Mouse (Mus musculus) ovary, postnatal 36 days (tissue): ENCODE results near the gene Fmn2.

Experiments used
- DNase-seq: peaks from one replicate; pipeline ENCODE4 v3.0.0; 2022; ENCODE audit warnings: low spot score, mixed read lengths

Gene Fmn2

DNA sequence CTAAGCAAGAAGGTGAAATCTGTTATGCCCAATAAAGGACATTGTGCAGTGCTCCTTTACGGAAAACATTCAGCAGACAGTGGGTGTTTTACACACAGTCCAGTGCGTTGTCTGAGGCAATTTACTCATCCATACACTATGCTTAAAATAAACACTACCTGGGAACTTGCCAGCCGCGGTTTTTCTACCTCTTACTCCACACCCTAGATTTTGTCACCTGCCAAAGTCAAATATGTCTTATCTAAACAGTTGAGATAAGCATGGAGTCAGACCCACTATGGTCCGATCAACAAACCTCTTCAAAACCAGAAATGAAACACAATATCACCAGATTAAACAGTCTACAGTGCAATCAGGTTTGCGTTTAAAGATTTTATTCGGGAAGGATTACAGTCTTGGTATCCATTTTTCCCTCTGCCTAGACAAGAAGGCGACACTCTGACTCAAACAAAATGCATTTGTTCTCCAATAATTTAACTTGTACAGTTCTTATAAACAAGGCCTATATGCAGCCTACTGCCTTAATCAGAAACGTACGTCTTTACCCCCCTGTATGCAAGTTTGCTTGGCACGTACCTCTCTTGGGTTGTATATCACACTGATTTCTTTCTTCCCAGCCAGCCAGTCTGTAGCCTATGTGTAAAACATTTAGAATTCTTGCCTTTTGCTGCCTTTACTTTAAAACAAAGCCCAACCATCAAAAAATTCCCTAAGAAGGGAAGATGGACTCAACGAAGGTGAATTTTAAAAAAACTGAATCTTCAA, 158.0 kb downstream of the Fmn2 start:
- no peak for DNase-seq

DNA sequence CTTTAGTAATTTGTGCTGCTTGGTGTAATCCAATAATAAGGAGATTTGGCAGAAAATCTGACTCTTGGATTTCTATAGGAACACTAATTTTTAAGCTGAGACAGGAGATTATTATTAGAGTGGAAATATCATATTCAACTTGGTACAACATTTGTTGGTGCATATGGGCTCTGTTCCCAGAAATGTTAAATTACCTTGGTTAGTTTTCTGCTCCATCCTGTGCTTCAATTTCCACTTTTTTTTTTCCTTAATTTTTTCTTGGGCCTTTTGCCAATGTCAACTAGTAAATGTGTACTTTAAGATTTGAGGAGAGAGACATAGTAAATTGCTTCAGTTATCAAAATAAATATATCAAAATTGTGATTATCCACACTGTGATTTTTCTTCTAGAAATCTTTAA, 163.5 kb downstream of the Fmn2 start:
- DNase-seq = no peak

DNA sequence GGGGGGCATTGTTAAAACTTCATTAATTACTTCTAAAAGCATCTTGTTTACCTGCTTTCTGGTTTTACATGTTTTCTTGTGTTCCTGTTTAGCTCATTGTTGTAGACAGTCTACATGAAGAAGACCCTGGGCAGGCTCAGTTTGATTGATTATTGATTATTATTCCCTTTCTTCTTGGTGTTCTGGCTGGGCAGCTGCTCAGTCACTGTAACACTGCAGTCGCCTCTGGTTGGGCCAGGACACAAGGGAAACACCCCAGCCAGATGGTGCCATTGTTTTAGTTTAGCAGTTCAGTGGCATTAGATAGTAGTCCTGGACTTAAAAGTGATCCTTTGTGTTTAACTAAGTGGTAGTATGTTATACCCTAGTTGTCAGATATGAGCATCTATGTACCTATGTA, 167.5 kb downstream of the Fmn2 start:
- DNase-seq = no peak

DNA sequence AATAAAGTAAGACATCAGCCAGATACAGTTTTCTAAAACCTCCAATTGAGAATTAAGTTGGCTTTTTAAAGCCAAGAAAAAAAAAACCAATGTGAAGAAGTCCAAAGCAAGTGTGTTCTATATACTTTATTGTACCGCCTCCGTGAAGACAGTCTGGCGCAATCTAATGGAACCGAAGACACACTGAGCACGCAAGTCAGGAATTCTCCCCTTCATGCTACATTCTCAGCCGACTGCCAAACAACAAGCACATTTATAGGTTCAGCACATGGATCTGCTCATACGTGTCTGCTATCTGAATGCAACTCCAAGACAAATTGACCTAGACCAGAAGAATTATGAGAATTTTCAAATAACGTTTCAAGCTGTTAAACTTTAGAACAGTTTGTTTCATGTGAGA, 169.2 kb downstream of the Fmn2 start:
- DNase-seq = no peak

DNA sequence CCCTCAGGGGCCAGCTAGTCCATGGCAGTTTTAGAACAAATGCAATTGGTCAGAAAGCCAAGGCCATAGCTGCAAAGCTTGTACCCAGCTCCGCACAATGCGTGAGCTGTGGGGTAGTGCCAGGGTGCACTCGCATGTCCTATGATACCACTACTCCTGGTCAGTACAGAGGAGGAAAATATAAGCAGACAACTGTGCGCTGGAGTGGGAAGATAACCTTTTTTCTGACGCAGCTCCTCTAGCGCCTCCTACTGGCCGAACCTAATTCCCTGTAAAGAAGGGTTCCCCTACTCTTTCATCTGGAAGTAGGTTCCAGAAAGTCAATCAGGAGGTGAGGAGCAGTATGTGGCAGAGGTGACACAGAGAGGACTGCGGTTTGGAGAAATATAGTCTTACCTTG, 173.0 kb downstream of the Fmn2 start:
- DNase-seq = no peak

DNA sequence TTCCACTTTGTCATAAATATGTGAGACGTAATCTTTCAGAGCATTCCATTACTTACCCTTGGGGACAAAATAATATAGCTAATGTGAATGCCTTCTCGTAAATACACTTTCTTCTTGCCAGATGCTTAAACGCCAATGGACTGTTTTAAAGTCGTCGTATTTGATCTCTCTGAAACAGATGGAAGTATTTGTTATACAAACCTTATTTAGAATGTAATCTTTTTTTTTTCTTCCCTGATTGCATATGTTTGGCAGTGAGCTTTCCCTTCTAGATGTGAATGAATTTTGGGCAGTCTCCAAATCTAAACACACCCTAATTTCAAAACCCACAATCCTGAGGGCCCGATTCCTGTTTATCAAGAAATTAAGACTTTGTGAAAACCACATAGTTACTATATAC, 173.7 kb downstream of the Fmn2 start:
- DNase-seq = no peak

DNA sequence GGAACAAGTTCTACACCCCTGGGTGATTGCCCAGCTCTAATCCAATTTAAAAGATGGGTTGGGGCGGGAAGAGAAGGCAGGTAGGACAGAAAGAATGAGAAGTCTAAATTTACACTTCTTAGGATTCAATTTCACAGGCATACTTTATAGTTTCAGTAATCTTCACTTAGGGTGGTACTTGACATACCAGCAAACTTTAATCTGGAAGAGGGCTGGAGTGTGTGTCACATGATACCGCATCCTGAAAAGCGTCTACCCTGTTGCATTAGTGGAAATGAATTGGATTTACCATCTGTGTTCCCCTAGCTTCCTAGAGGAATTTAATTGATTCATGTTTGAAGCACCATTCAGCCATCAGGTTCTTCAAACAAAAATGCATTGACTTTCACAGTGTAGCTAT, 174.6 kb downstream of the Fmn2 start:
- no peak for DNase-seq

DNA sequence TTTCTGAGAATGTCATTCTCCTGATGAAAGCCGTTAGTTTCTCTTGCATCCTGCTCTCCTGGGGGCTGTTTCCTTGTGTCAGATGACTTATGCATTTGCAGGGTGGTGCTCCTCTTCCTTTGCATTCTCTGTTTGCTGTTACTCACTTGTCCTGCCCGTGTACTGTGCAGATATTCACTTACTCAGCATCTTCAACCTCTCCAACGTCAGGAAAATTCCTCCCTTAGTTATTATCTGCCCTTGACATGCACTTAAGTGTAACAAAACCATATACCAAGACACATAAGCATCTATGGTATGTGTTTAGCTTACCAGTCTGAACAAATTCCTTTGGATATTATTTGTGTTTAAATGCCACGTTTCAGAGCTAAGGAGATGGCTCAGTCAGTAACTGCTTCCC, 175.6 kb downstream of the Fmn2 start:
- DNase-seq = no peak

DNA sequence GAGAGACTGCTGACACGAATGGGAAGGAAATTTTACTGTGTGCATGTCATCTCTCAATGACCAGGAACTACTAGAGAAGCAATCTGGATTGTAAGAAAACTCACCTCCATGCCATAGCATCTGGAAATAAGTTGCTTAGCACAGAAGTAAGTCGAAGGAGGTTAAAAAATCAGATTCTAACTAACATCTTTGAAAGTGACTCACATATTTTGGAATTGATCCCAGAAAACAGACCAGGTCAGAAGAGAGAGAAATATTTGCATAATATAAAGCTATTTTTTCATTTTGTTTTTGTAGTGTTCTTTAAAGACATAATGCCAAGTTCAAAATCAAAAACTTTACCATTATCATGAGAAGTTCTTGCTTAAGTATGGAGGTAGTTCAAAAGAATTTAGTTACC, 187.7 kb downstream of the Fmn2 start:
- no peak for DNase-seq

DNA sequence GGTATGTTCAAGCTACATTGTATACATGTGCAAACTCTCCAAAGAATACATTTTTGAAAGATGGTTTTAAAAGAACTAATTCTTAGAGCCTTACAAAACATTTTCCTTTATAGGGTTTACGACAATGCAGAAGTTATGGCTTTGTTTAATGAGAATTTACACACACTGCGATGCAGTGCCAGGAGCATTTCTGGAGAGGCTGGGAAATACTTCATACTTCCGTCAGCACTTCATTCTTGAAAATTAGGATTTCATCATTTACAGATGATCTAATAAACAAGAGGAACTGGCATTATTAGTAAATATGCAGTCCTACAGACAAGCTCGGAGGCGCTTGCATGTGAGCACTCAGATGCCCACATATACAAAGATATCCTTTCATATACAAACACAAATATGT, 199.2 kb downstream of the Fmn2 start:
- no peak for DNase-seq

DNA sequence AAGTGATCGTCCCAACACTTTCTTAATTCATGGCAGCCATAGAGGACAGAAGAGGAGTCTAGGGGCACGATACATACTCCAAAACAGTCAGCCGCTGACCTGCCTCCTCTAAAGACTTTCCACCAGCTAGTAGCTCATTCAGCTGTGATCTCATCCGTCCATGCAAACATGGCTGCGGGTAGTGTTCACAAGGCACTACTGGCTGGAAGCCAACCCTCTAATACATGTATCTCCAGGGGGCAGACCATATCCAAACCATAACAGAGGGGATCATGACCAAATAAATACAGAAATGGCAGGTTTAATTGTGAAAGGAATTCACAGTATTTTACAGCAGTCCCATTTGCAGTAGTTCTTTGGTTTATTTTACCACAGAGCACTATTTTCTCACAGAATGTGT, 200.2 kb downstream of the Fmn2 start:
- DNase-seq = no peak

DNA sequence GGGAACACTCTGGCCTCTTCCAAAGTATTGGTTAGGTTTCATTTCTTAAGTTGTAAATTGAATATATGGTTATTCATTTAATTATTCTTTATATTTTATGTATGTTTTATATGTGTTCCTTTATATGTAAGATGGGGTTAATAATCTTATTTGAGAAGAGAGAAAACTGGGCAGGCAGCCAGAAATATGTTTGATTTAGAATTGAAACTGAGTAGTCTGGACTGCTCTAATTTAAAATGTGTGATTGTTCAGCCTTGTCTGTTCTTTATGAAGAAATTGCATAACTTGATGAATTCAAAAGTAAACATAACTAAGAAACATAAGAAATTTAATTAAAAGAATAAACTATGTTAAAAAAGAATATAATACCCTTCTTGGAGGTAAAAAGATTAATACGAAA, 202.3 kb downstream of the Fmn2 start:
- DNase-seq = no peak

DNA sequence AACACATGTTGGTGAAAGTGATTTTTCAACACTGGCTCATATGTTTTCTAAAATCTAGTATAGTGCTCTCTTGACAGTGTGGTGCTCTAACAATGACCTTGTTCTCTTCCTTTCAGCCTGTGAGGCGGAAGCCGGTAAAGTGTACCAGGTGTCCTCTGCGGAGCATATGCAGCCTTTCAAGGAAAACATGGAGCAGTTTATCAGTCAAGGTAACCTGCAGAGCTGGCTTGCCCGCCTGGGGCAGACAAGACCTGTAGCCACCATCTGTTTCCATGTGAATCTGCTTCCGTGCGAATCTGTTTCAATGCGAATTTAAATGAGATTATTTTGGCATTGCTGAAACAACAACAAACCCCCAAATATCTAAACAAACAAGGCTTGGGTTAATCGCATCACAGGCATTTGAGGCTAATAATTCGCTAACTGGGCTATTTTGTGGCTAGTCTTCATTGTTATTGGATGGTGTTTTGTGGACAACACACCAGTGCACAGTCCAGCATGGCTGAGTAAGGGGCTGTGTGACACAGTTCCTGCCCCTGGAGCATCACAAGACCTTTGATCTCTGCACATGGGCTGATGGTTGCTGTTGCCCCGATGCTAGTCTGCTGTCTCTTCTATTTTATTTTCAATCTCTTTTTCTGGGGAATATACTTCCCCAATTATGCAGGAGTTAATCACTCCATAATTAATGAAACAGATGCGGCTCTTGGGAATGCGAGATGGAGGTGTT, 218.3 kb downstream of the Fmn2 start:
- DNase-seq = no peak

DNA sequence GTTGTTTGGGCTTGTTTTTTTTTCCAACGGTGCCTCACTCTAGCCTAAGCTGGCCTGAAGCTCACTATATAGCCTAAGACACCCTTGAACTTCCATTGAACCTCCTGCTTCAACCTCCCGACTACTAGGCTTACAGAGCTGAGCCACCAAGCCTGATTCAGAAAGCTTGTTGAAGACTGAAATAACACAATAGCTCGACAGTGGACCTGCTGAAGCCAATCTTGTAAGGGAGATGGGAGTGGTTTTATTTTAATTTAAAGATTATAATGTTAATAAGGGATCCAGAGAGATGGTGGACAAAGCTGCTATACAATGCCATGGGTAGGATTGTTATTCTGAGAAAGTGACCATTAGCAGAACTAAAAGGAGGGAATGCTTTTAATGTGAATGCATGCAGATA, 227.1 kb downstream of the Fmn2 start:
- DNase-seq = no peak

DNA sequence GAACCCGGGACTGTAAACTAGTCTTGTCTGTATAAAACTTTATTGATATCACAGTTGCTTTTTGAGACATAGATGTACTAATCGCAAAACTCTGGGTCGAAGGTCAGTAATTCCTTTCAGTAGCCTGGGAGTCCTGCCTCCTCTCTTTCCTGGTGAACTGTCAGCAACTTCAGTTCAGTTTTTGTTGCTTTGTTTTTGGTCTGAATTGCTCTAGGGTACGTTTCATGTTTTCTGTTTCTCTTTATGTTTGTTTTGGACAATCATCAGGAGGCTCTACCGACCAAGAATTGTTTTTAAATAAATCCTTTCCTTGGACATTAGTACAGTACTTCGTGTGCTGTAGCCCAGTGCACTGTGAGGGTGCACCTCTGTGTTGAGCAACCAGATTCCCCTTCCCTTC, 231.1 kb downstream of the Fmn2 start:
- no peak for DNase-seq

DNA sequence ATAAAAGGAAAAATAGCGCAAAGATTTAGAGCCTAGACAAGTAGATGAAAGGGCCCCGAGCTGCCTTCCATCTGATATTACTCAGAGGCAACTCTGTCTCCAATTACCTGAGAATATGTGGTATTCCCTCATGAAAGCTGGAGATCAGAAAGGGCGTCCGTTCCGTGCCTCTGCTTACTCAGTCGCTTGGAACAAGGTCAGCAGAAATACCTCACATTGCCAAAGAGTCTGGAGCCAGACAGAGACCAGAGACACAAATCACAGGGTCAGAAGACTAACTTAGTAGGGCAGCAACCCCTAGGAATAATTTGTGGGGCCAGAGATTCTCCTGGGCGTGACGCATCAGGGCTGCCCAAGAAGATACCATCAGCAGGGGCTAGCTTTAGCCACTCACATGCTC, 237.3 kb downstream of the Fmn2 start:
- DNase-seq = no peak

DNA sequence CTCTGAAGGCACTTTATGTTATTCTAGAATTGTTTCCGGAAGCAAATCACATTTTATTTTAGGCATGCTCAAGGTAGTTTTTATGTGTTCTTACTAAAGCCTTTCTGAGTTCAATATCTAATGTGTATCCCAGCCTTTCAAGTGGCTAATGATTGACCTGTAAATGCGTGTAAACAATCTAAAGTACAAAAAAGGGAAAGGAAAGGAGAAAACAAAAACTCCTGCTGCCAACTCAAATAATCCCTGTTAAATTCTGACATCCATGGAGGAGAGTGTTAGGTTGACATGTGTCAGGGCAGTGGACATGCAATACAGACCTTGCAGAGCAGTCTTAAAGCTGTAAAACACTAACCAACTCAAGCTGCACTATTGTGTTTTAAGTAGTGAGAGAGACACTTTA, 241.0 kb downstream of the Fmn2 start:
- no peak for DNase-seq

DNA sequence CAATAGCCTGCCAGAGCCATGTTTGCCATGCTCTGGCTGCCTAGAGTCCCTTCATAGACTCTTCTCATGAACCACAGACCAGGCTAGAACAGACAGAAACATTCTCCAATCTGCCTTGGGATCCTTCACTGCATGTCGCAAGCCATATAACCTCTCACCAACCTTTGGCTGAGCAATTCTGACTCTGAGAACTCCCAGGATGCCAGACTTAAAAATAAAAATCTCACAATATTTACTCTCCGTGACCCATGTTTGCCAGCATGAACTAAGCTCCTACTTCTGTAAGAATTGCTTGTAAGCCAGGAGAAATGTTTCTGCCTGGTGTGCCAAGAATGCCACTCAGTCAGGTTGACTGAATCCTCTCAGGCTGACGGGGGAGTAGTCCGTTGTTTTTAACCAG, 246.9 kb downstream of the Fmn2 start:
- DNase-seq = no peak

DNA sequence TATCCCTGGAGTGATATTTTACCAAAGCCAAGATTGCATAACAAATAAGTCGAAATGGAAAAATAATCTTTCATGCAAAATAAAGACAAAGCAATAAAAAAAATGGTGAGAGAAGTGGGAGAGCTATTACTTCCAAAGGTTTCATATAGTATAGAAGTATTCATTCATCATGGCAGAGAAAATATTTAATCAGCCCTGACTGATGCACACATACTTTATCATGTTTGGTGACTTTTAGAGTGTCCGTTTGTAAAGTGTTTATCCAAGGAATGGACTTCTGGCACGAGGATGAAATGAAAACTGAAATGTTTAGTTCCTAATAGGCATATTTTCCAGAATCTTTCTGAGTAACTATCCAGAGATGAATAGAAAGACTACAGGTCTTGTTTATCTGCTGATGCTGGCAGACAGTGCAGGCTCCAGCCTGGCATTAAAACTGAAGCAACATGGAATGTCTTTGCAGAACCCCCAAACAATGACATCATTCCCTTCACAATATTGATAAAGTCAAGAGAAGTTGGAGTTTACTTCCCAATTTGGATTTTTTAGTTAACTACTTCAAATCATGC, 249.4 kb downstream of the Fmn2 start:
- no peak for DNase-seq

DNA sequence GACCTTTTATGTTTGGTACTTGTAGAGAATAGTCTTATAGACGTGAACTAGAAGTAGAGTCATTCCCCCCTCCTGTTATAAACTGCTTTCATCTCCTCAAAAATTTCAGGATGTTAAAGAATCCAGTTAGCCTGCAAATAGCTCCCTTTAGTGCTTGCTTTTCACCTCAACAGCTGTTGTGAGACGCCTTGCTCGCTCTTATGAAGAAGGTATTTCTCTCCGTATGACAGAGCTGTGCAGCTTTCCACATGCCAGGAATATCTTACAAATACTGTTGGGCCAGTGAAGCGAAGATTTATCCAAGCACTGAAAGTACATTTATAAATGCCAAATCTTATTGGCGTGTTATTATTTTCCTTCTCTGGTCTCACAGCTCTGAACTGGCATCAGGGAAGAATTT, 257.7 kb downstream of the Fmn2 start:
- DNase-seq = no peak

DNA sequence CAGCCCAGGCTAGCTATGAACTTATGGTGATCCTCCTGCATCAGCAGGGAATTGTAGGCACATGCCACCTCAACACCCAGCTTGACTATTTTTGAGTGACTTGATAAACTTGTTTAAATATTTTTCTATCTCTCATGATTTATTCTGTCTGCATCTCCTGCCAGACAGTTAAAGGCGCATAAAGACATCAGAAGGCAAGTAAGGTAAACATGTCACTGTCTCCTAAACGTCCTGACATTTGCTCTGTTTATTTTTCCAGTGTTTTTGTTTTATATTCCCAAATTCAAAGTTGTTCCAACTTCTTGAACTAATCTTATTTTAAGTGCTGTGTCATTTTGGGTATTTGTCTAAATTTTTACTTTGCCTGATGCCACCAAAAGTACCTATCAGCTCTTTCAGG, 264.1 kb downstream of the Fmn2 start:
- DNase-seq = no peak

DNA sequence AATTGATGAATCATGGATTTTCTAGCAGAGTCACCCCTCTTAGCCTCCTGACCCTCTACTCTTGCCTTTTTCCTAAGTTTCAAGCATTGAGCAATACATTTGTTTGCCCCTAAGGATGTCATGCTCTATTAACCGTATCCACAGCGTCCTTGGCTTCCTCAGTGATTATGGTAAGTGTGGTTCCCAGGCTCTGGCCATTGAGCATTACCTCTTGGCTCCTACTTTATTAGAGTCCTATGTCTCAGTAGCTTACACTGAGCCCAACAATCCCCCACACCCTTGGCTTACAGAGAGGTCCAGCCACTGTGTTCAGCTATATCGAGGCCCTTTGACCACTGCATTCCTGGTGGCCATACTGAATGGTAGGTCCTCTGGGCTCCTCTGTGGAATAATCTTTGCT, 265.2 kb downstream of the Fmn2 start:
- DNase-seq = no peak

DNA sequence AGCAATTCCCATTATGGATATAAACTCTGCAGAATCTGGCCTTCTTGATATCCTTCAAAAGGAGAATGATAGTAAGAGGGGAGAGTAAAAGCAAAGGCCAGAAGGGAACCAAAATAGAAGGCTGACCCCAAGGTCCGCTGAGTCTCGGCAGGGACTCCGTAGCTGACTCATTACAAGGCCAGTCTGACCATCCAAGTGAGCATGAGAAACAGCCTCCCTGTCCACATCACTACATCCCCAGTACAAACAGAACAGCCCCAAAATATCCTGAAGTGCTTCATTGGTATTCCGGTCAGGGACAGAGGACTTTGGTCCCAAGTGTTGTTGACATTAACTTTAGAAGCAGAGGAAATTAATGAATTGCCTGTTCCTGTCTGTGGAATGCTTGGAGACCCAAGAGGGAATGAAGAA, 270.3 kb downstream of the Fmn2 start:
- DNase-seq = peak; percentile 18

DNA sequence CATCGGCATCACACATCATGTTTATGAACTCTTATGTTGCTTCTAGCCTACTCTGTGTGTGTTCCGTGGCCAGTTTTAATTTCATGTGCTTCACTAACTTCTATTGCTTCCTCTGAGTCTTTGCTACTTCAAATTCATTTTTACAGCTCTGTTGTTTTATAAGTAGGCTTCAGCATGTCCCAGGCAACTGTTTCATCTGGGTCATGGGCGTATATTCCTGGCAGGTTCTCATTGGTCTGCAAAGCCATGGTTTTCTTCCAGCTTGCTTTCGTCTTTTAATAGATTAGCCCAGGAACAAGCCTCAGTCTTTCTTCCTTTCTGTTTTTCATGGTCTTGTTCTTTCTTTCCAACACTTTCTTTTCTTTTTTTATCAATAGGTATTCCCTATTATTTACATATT, 279.4 kb downstream of the Fmn2 start:
- no peak for DNase-seq
